Mouse (Mus musculus): Measurements from ENCODE around the gene Olfr825.

- no peak for TF ChIP-seq EP300 (IDR thresholded peaks at IDR 0.05; ENCODE audit: low read depth)
- TF ChIP-seq CTCF (IDR thresholded peaks at IDR 0.05; ENCODE audit: low read depth) = no peak
Measured at GRCm38 (mm10) chr10:130165196-130165595, 1.4 kb downstream of the Olfr825 start.
